Mouse (Mus musculus) neutrophil, adult 5-6 weeks (primary cell): ENCODE results near the gene Ttc25. TPM values are rescaled to one million over a fixed set of nuclear protein-coding genes. Genes with fewer than 3 reads are reported as not detected.
"Not testable (repeated sequence)": the region's sequence is repeated elsewhere in the genome, so short reads cannot be mapped to it uniquely, and the experiment has no call there.

Experiments used
- ATAC-seq: fragments of 151-379, 151-347 bp; 2 replicates; pipeline ENCODE4 v1.8.0; 2017; ENCODE audit warnings: mild to moderate bottlenecking, moderate TSS enrichment; ENCODE audit not compliant: insufficient number of reproducible peaks, poor library complexity, low FRiP score, severe bottlenecking; ENCODE audit errors: extremely low read depth
- total RNA-seq: library from RNA; stranded (forward); fragments of 200-1000 nt; gene quantifications from 2 replicates; pipeline ENCODE4 v1.2.3, GENCODE M21; 2017

Gene Ttc25
- total RNA-seq, 1 experiment from 2014 or later = 1.0 TPM

DNA sequence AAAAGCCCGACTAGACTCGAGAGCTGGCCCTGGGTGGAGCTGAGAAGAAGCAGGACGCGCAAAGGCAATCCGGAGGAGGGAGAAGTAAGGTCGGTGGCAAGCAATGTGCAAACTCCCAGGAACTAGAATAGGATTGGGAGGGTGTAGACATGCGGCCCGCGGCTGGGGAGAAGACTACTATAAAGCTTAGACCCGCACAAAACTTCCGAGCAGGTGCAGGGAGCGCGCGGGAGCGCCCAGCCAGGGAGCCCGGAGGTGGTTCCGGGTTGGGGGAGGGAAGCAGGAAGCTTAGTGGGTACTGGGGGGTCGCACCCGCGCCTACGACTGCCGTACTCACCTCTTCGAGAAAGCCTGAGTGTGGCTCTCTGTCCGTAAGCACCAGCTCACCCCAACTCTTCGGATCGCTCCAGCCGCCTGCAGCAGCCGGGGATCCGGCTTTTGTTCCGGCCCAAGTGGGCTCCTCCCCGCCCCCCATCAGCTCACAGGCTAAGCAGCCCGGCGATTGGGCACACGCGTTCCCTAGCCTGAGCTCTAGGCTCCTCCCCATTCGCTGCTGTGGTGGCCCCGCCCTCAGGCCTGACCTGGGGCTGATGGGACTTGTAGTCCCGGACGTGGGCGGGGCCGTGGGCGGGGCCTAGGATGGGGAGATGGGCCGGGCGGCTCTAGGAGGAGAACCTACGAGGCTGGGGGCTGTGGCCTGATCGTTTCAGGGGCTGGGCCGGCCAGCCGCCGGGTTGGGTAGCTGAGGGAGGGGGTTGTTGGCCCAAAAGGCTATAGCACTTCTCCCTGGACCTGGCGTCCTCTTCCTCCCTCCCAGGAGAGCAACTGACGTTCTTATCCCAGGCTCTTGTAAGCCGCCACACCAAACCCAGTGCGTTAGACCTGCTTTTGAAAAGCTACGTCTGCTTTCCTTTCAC is 17.7 kb upstream of the Ttc25 start, which contains the start of gene Acly:
TSS of gene Acly (minus strand) at position 543 of the 917 bp plus-strand sequence.
- peak; percentile 98 for ATAC-seq

DNA sequence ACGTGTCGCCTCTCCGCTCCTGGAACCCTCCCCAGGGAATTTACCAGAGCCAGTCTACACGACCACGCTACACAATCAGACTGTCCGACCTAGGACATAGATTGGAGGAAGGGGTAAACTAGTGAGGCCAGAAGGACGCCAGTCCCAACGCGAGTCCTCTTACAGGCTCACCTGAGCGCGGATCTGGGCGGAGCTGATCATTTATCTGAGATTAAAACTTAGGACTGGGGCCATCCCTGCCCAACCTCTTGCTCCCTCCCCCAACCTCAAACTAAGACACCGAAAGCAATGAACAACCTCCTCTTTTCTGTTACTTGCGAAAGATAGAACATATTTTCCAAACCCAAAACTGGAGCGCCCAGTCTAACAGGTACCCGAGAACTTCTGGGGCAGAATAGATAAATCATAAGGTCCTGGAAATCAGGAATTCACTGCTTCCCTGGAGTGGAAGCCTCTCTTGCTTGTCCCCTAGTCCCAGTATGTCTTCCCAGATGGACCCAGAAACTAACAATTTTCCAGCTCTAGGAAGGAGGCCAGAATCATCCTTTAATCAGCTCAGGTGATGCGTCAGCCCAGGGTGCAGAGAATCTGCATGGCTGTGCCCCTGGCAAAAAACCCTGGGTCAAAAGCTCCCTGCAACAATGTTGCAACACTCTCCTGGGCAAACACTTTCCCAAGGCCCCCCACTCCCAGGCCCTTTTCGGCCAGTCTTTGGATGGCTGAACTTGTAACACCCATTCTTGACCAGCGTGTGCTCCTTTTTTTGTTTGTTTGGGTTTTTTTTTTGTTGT is 16.8 kb upstream of the Ttc25 start:
- no peak for ATAC-seq

DNA sequence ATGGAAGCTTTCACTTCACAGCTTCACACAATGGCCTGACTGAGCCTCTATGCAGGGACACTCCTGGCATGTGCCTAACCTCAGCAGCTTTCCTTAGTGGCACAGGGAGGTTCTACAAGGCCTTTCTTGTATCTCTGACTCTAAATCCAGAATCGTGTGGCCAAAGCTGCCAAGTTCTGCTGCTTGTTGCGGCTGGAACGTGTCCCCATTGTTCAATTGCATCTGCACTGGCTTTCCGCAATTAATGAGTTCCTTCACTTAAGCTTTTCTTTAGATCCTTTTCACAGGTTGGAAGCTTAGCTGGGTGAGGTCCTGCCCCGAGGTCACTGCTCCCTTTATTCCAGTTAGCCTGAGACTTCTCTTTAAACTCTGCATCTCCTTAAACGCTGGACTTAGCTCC is 11.5 kb upstream of the Ttc25 start:
- no peak for ATAC-seq

DNA sequence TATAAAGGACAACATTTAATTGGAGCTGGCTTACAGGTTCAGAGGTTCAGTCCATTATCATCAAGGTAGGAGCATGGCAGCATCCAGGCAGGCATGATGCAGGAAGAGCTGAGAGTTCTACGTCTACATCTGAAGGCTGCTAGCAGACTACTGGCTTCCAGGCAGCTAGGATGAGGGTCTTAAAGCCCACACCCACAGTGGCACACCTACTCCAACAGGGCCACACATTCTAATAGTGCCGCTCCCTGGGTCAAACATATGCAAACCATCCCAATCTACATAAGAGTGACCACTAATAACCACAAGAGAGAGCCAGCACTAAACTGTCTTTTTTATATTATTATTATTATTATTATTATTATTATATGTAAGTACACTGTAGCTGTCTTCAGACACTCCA is 11.0 kb upstream of the Ttc25 start:
- not testable (repeated sequence) for ATAC-seq

DNA sequence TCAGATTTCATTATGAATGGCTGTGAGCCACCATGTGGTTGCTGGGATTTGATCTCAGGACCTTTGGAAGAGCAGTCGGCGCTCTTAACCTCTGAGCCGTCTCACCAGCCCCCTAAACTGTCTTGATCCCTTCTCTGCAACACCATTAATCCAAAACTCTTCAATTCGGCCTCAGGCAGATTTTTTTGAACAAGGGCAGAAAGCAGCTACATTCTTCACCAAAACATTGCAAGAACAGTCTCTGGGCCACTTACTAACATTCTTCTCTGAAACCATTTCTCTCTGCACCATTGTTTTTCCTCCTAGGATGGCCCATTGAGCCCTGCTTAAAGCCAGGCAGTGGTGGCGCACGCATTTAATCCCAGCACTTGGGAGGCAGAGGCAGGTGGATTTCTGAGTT is 10.6 kb upstream of the Ttc25 start:
- not testable (repeated sequence) for ATAC-seq

DNA sequence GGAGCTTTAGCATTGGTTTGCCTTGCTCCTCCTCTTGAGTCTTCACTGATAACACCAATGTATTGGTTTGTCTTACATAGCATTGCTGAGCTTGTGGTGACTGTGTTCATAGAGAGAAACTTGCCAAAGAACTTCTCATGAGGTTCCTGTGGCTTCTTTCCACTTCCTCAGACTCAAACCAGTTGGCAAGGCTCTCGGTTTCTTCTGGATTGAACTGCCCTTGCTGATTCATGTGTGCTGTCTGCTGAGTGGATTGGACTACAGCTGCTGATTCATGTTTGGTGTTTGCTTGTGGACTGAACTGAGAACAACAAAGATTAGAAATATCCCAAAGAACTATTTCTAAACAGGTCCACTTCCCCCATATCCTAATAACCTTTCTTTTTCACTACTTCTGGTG is 9.4 kb upstream of the Ttc25 start:
- ATAC-seq = no peak

DNA sequence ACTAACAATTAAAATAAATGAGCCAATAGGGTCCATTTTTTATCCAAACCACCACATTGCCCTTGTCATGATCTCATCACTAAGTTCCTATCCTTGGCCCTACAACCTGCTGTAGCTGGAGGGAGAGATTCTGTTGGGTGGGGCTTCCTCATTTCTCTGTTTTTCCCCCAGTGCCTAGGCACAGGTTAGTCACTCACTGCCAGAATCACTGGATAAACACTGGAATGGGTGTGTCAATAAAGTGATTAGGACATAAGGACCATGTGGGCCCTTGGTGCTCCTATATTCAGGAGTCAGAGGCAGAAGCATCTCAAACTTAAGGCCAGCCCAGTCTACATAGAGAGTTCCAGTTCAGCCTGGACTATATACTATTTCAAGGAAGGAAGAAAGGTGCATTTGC is 8.9 kb upstream of the Ttc25 start:
- ATAC-seq = no peak

DNA sequence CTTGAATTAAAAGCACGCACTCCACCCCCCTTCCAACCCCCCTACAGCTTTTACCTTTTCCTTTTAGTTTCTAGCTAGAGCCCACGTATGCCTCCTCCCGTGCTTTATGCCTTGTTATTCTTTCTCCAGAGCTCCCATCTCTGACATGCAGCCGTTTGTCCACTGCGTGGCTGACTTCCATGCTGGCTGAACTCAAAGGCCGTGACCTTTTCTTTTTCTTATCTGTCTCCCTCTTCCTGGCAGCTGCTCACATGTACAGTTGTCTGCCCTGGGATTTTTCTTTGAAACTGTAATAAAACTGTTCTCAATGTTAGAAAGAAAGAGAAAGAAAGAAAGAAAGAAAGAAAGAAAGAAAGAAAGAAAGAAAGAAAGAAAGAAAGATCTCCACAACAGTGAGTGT is 4.4 kb upstream of the Ttc25 start:
- ATAC-seq = no peak

DNA sequence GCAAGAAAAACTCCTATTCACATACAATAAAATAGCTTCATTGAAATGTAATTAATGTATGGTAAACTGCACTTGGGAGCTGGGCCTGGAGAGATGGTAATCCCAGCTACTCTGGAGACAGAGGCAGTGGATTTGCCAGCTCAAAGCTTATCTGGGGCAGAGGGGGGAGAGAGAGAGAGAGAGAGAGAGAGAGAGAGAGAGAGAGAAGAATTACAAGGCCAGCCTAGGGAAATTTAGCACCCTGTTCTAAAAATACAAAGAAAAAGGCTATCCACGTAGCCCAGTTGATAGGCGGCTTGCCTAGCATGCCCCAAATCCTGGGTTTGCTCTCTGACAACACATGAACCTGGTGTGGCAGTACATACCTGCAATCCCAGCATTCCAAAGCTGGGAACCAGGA is 3.8 kb upstream of the Ttc25 start:
- no peak for ATAC-seq

DNA sequence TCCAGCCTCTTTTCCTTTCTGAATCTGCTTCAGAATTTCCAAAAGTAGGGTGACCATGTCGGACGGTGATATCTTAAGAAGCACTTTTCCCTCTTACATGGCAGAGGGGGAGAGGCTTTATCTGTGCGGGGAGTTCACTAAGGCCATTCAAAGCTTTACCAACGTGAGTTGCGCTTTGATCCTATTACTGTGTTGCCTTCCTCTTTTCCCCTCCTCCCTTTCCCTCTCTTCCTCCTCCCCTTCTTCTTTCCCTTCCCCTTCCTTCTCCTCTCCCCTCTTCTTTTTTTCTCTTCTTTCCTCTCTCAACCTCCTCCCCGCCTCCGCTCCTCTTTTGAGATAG is 309 bp downstream of the Ttc25 start:
- 0 out of 2 replicates have a peak, but pooled peaks have one; percentile 3 for ATAC-seq

DNA sequence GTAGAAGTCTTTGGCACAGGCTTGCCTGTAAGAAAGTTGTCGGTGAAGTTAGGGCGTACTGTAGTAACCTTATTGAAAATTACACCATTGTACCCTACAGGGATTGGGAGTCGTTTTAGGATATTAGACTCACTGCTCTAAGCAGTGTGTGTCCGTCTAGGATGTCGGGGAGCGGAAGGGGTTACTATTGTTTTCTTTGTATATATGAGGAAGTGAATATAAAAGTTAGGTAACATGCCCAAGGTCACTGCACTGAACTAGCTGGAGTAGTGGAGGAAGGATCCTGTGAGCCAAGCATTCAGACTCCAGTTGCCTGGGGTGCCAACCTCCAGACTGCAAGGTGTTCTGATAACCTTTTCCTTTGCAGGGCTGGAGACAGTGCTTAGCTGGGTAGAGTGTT is 1.5 kb downstream of the Ttc25 start:
- no peak for ATAC-seq

DNA sequence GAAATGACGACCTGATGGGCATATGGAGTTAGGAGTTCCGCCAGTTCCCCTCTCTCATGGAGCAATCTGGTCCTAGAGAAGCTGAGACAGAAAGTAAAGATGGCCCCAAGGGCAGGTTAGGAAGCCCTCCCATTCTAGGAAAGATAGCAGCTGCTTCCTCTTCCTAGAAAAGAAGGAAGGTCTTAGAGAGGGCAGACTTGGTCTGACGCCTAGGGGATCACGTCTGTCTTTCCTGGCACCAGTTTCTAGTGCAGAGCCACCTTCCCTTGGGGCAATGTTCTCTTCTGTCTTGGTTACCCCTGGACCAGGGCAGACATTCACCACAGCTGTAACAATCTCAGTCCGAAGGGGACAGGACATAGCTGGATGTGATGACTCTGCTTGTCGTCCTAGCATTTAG is 2.7 kb downstream of the Ttc25 start:
- ATAC-seq = no peak

DNA sequence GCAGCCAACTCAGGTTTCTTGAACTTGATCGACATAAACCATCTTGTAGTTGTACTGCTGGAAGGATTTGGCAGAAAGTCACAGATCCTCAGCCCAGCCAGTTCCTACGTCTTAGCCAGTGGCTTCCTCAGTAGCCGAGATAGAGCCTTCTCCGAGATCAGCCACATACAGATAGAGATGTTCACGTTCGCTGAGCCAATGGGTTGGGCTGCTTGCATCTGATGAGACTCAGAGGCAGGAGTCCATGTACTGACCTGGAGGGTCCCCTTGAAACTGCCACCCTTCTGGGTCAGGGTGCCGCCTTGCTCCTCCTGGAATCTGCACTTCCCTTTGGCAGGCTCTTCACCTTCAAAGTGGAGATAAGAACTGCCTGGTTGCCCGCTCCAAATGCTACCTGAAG is 4.1 kb downstream of the Ttc25 start:
- no peak for ATAC-seq

DNA sequence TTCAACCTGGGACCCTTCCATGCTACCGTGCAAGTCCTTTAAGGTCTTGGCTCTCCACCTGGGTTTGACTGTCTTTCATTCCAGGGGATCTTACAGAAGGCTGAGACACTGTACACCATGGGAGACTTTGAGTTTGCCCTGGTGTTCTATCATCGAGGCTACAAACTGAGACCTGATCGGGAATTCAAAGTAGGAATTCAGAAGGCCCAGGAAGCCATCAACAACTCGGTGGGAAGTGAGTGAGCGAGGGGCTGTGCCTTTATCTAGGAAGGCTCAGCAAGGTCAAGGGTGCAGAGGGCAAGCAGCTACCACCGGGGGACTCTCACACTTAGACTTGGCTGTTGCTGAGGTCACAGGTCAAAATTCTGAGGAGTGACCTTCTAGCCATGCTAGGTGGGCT is 4.7 kb downstream of the Ttc25 start:
- no peak for ATAC-seq

DNA sequence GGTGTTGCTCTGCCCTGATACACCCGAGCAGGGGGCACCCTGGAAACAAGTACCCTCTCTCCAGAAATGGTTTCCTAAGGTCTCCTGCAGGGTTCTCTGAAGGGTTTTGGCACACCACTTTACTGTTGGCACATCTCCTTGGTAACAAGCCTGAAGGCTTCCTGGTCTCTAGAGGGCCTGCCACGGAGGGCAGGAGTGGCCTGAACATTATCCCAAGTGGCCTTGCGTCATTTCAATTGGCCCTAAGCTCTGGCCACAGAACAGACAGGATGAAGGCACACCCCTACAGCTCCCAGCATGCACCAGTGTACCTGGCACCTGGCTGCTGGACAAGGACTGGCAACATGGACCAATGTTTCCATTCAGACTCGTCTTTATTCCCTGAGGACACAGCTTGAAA is 7.4 kb downstream of the Ttc25 start:
- no peak for ATAC-seq

DNA sequence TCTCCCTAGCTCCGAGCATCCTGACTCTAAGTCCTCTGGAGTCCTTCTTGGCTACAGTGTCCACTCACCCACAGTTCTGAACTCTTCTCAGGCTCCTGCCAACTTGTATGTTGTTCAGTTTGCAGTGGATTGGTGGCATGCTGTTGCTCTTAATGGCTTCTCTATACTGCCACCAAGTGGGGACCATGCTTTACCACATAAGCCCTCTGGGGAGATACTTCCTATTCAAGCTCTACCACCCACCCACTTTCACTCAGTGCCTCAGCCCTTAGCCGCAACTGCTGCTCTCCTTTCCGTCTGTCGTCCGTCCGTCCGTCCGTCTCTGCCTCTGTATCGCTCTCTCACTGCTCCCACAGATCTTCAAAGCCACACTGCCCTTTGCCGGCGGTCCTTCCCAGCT is 10.2 kb downstream of the Ttc25 start:
- peak; percentile 94 for ATAC-seq

DNA sequence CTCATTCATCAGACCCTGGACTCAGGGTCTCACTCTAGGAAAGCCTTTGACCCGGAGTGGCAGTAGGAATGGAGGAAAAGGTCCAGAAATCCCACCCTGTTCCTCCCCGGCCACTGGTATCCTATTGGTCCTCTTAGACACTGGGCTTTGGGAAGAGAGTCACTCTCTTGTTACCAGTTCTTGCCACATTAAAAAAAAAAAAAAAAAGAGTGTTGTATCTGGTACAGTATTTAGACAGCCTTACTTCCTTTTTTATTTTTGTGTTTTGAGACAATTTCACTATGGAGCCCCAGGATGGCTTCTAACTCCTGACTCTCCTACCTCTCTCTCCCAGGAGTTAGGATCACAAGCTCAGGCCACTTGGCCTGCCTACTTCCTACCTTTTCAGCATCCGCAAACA is 12.2 kb downstream of the Ttc25 start:
- ATAC-seq = no peak

DNA sequence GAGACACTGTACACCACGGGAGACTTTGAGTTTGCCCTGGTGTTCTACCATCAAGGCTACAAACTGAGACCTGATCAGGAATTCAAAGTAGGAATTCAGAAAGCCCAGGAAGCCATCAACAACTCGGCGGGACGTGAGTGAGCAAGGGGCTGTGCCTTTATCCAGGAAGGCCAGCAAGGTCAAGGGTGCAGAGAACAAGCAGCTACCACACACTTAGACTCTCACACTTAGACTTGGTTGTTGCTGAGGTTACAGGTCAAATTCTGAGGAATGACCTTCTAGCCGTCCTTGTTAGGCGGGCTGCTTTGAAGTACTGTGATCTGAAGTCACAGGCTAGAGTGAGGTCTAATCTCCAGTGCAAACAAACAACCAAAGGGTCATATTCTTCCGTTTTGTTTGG is 14.1 kb downstream of the Ttc25 start:
- no peak for ATAC-seq

DNA sequence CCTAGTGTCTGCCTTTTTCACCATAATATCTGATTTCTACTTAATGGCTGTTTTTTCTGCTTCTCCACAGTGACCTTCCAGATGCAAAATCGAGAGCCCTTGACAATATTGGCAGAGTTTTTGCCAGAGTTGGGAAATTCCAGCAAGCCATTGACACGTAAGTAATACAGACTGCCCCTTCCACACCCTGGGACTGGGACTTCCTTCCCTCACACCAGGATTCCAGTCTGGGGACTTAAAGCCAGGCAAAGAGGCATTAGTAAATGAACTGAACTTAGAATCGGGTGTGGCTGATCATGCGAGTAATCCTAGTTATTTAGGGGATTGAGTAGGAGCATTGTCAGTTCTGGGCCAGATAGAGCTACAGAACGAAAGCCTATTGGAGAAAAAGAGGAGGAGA is 16.3 kb downstream of the Ttc25 start:
- ATAC-seq = no peak

DNA sequence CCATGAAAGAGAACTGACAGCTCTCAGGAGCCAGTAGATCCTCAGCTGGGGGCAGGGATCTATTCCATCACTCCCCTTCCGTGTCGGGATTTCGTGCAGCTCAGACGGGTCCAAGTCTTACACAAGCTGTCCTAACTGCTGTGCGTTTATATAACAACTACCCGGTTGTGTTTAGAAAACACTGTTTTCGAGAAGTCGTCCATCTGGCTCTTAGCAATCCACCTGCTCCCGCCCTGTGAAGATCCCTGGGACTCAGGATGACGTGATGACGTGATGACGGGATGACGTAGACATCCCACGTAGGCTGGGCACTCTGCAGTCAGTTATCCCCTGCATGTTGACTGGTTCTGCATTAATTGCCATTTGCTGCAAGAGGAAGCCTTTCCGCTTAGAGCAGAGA is 18.9 kb downstream of the Ttc25 start:
- ATAC-seq = no peak
